Mouse (Mus musculus): ENCODE results near the gene Xpo4. TPM values are rescaled to one million over a fixed set of nuclear protein-coding genes. Genes with fewer than 3 reads are reported as not detected.
A peak's percentile ranks its signal among the peaks of the same experiment; 100 is the strongest.

Xpo4 gene
- polyA plus RNA-seq, 1 experiment from 2014 or later, result 23.0 TPM

- ATAC-seq (ENCODE audit: low read depth) (no peak), DNase-seq (ENCODE audit: low spot score) (no peak)
- H3K4me2 ChIP-seq (ENCODE audit: low read depth, low read length), result no peak overlapping the region
- H3K9ac ChIP-seq (ENCODE audit: low read depth, low read length), result no peak overlapping the region
- peaks cover 13% of the 10 kb centered on the region; the same call in 1 of the 2 replicates for H3K36me3 ChIP-seq (ENCODE audit: control insufficient read depth, insufficient read depth, low read length)
- peaks cover 3% of the 10 kb centered on the region; the same call in 1 of the 2 replicates for H3K4me1 ChIP-seq (ENCODE audit: control insufficient read depth, insufficient read depth, low read length)
- 0 out of 2 replicates have a peak, but pooled peaks cover 5% of the 10 kb centered on the region for H3K9me3 ChIP-seq (ENCODE audit: control insufficient read depth, low read length)
- no peaks in the 10 kb centered on the region for H3K27me3 ChIP-seq (replicated peaks; ENCODE audit: control insufficient read depth, insufficient read depth, low read length)
- no peak overlapping the region for H3K27ac ChIP-seq (replicated peaks; ENCODE audit: low read depth, low read length)
- WGBS, result 75% methylated on average over 8 of the region's 8 CpGs
- H3K4me3 ChIP-seq (ENCODE audit: low read depth, low read length), result no peak overlapping the region
These were observed 119.1 kb downstream of the Xpo4 start for GRCm38 (mm10) chr14:57546131-57546530.

GRCm38 (mm10) chr14:57545526-57545925 lies 119.7 kb downstream of the Xpo4 start:
- Histone ChIP-seq H3K4me2 (ENCODE audit: low read depth, low read length) (no peak overlapping the region), H3K27ac (replicated peaks; ENCODE audit: low read depth, low read length) (no peak overlapping the region), H3K27me3 (replicated peaks; ENCODE audit: control insufficient read depth, insufficient read depth, low read length) (no peaks in the 10 kb centered on the region), H3K9ac (ENCODE audit: low read depth, low read length) (no peak overlapping the region), H3K4me3 (ENCODE audit: low read depth, low read length) (no peak overlapping the region), H3K9me3 (ENCODE audit: control insufficient read depth, low read length) (0 out of 2 replicates have a peak, but pooled peaks cover 5% of the 10 kb centered on the region), H3K4me1 (ENCODE audit: control insufficient read depth, insufficient read depth, low read length) (peaks cover 3% of the 10 kb centered on the region; the same call in 1 of the 2 replicates), H3K36me3 (ENCODE audit: control insufficient read depth, insufficient read depth, low read length) (peaks cover 13% of the 10 kb centered on the region; the same call in 1 of the 2 replicates)
- WGBS, result 82% methylated on average over 17 of the region's 17 CpGs
- DNase-seq (ENCODE audit: low spot score), result no peak
- no peak for ATAC-seq (ENCODE audit: low read depth)

- ATAC-seq (ENCODE audit: low read depth) (no peak), DNase-seq (ENCODE audit: low spot score) (no peak)
- 86% methylated on average over 13 of the region's 13 CpGs for WGBS
- no peaks in the 10 kb centered on the region for H3K36me3 ChIP-seq (ENCODE audit: control insufficient read depth, insufficient read depth, low read length)
- H3K4me3 ChIP-seq (ENCODE audit: low read depth, low read length), result no peak overlapping the region
- H3K4me2 ChIP-seq (ENCODE audit: low read depth, low read length), result no peak overlapping the region
- no peak overlapping the region for H3K9ac ChIP-seq (ENCODE audit: low read depth, low read length)
- H3K4me1 ChIP-seq (ENCODE audit: control insufficient read depth, insufficient read depth, low read length), result peaks cover 3% of the 10 kb centered on the region; the same call in 1 of the 2 replicates
- no peaks in the 10 kb centered on the region for H3K27me3 ChIP-seq (replicated peaks; ENCODE audit: control insufficient read depth, insufficient read depth, low read length)
- H3K9me3 ChIP-seq (ENCODE audit: control insufficient read depth, low read length), result 0 out of 2 replicates have a peak, but pooled peaks cover 5% of the 10 kb centered on the region
- H3K27ac ChIP-seq (replicated peaks; ENCODE audit: low read depth, low read length), result no peak overlapping the region
These were observed 121.7 kb downstream of the Xpo4 start for GRCm38 (mm10) chr14:57543420-57544039.

- H3K9ac ChIP-seq (ENCODE audit: low read depth, low read length), result no peak overlapping the region
- 50% methylated on average over 34 of the region's 34 CpGs for WGBS
- no peak overlapping the region for H3K27ac ChIP-seq (replicated peaks; ENCODE audit: low read depth, low read length)
- H3K4me2 ChIP-seq (ENCODE audit: low read depth, low read length), result 0 out of 2 replicates have a peak overlapping the region, but pooled peaks have one; percentile 21
- 0 out of 2 replicates have a peak, but pooled peaks cover 5% of the 10 kb centered on the region for H3K9me3 ChIP-seq (ENCODE audit: control insufficient read depth, low read length)
- no peaks in the 10 kb centered on the region for H3K27me3 ChIP-seq (replicated peaks; ENCODE audit: control insufficient read depth, insufficient read depth, low read length)
- no peaks in the 10 kb centered on the region for H3K36me3 ChIP-seq (ENCODE audit: control insufficient read depth, insufficient read depth, low read length)
- DNase-seq (ENCODE audit: low spot score), result no peak
- H3K4me1 ChIP-seq (ENCODE audit: control insufficient read depth, insufficient read depth, low read length), result peaks cover 13% of the 10 kb centered on the region
- no peak overlapping the region for H3K4me3 ChIP-seq (ENCODE audit: low read depth, low read length)
- no peak for ATAC-seq (ENCODE audit: low read depth)
These were observed 123.0 kb downstream of the Xpo4 start for GRCm38 (mm10) chr14:57542231-57542630.

GRCm38 (mm10) chr14:57540683-57541082 lies 124.5 kb downstream of the Xpo4 start:
- H3K9me3 ChIP-seq (ENCODE audit: control insufficient read depth, low read length), result 0 out of 2 replicates have a peak, but pooled peaks cover 5% of the 10 kb centered on the region
- WGBS, result 86% methylated on average over 11 of the region's 11 CpGs
- ATAC-seq (ENCODE audit: low read depth), result no peak

DNA sequence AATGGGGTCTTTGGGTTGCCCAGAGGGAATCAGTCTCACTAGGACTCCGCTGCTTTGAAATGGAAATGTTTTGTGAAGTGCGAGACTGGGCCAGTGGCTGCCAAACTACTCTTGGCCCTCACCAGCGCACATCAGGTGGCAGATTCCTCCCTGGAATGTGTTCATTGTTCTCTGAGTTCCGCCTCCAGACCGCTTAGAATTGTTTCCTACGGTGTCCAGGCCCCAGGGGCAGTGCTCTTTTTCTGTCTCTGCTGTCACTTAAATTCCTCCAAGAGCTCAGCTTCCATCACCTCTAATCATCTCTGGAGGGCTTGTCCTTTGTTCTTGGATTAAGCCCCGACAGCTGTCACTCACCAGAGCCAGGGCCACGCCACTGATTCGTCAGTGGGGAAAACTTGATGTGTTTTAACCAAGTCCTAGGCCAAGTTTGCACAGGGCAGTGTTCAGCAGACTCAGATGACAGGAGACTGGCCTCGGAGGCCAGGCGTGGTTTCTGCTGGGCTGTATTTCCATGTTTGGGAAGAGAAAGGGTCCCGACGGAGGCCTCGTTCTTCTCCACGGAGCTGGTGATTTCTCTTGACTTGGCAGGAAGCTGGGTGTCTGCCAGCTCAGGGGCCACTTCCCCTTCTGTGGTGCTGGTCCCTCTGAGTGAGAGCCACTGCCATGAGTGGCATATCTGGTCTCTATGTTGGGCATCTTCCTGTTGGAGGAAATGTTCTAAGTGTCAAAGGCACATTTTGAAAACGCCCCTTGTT lies 127.8 kb downstream of the Xpo4 start:
- Histone ChIP-seq H3K4me3 (ENCODE audit: low read depth, low read length) (no peak overlapping the region), H3K36me3 (ENCODE audit: control insufficient read depth, insufficient read depth, low read length) (no peaks in the 10 kb centered on the region), H3K9ac (ENCODE audit: low read depth, low read length) (no peak overlapping the region), H3K27me3 (replicated peaks; ENCODE audit: control insufficient read depth, insufficient read depth, low read length) (no peaks in the 10 kb centered on the region), H3K27ac (replicated peaks; ENCODE audit: low read depth, low read length) (no peak overlapping the region), H3K4me2 (ENCODE audit: low read depth, low read length) (no peak overlapping the region), H3K9me3 (ENCODE audit: control insufficient read depth, low read length) (0 out of 2 replicates have a peak, but pooled peaks cover 4% of the 10 kb centered on the region), H3K4me1 (ENCODE audit: control insufficient read depth, insufficient read depth, low read length) (peaks cover 30% of the 10 kb centered on the region)
- DNase-seq (ENCODE audit: low spot score), result peak; percentile 60
- ATAC-seq (ENCODE audit: low read depth), result peak; percentile 55
- 13% methylated on average over 16 of the region's 16 CpGs for WGBS

More at GRCm38 (mm10) chr14:57540683-57541082, 124.5 kb downstream of the Xpo4 start:
- no peak for DNase-seq (ENCODE audit: low spot score)
- Histone ChIP-seq H3K4me3 (ENCODE audit: low read depth, low read length) (no peak overlapping the region), H3K9ac (ENCODE audit: low read depth, low read length) (no peak overlapping the region), H3K27me3 (replicated peaks; ENCODE audit: control insufficient read depth, insufficient read depth, low read length) (no peaks in the 10 kb centered on the region), H3K27ac (replicated peaks; ENCODE audit: low read depth, low read length) (no peak overlapping the region), H3K36me3 (ENCODE audit: control insufficient read depth, insufficient read depth, low read length) (no peaks in the 10 kb centered on the region), H3K4me1 (ENCODE audit: control insufficient read depth, insufficient read depth, low read length) (peaks cover 15% of the 10 kb centered on the region), H3K4me2 (ENCODE audit: low read depth, low read length) (no peak overlapping the region)

GRCm38 (mm10) chr14:57536820-57537219 lies 128.4 kb downstream of the Xpo4 start:
- no peak overlapping the region for H3K4me3 ChIP-seq (ENCODE audit: low read depth, low read length)
- no peak for ATAC-seq (ENCODE audit: low read depth)
- H3K36me3 ChIP-seq (ENCODE audit: control insufficient read depth, insufficient read depth, low read length), result no peaks in the 10 kb centered on the region
- DNase-seq (ENCODE audit: low spot score), result no peak
- H3K4me1 ChIP-seq (ENCODE audit: control insufficient read depth, insufficient read depth, low read length), result peaks cover 30% of the 10 kb centered on the region
- WGBS, result 42% methylated on average over 9 of the region's 9 CpGs
- H3K27me3 ChIP-seq (replicated peaks; ENCODE audit: control insufficient read depth, insufficient read depth, low read length), result no peaks in the 10 kb centered on the region
- H3K4me2 ChIP-seq (ENCODE audit: low read depth, low read length), result no peak overlapping the region
- H3K9ac ChIP-seq (ENCODE audit: low read depth, low read length), result no peak overlapping the region
- H3K27ac ChIP-seq (replicated peaks; ENCODE audit: low read depth, low read length), result no peak overlapping the region
- no peaks in the 10 kb centered on the region for H3K9me3 ChIP-seq (ENCODE audit: control insufficient read depth, low read length)

GRCm38 (mm10) chr14:57535646-57536045 lies 129.6 kb downstream of the Xpo4 start:
- Histone ChIP-seq H3K4me2 (ENCODE audit: low read depth, low read length) (no peak overlapping the region), H3K27me3 (replicated peaks; ENCODE audit: control insufficient read depth, insufficient read depth, low read length) (no peaks in the 10 kb centered on the region), H3K27ac (replicated peaks; ENCODE audit: low read depth, low read length) (no peak overlapping the region), H3K9me3 (ENCODE audit: control insufficient read depth, low read length) (no peaks in the 10 kb centered on the region), H3K4me3 (ENCODE audit: low read depth, low read length) (no peak overlapping the region), H3K9ac (ENCODE audit: low read depth, low read length) (no peak overlapping the region), H3K36me3 (ENCODE audit: control insufficient read depth, insufficient read depth, low read length) (no peaks in the 10 kb centered on the region), H3K4me1 (ENCODE audit: control insufficient read depth, insufficient read depth, low read length) (peaks cover 30% of the 10 kb centered on the region)
- ATAC-seq (ENCODE audit: low read depth) (no peak), DNase-seq (ENCODE audit: low spot score) (peak; percentile 40)
- 55% methylated on average over 6 of the region's 6 CpGs for WGBS

All from embryonic facial prominence, embryonic 14.5 days (tissue).